Mouse (Mus musculus) heart, postnatal 0 days (tissue): ENCODE results near the gene Wdr59.

Experiments used
- CTCF ChIP-seq: IDR thresholded peaks from 2 replicates; pipeline ENCODE4 v1.5.1; 2016; ENCODE audit warnings: antibody characterized with exemption, control low read depth, low read depth
- EP300 ChIP-seq: IDR thresholded peaks from 2 replicates; pipeline ENCODE4 v1.6.1; 2016; ENCODE audit warnings: antibody characterized with exemption, low read depth

DNA sequence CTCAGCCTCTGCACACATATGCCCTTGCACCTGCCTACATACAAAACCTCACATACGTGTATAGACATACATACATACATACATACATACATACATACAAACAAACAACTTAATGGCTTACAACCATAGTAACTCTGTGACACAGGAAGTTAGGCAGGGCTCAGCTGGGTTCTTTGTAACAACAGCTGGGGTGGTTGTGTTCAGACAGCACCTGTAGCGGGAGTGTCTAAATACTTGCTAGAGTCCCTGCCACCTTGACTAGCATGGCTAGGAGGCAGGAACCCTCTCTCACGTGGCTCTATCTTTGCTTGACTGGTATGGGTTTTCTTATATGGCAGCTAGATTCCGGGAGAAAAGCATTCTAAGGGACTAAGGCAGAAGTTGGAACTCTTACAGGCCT, 41.8 kb upstream of the Wdr59 start:
- TF ChIP-seq CTCF: no peak
- TF ChIP-seq EP300: no peak
